Mouse (Mus musculus): ENCODE measurements around the gene Grin2a.

GRCm38 (mm10) chr16:9836542-9836941, 158.8 kb downstream of the Grin2a start:
- TF ChIP-seq POLR2A (IDR thresholded peaks at IDR 0.05; ENCODE audit: low read depth, low read length) = no peak
- no peak for TF ChIP-seq CTCF (conservative IDR thresholded peaks at IDR 0.05; ENCODE audit: insufficient read depth, insufficient read length, low read depth, low read length)
